Mouse (Mus musculus) adrenal gland, adult (tissue): ENCODE results near the gene Ncbp2.
"Not testable (repeated sequence)": the region's sequence is repeated elsewhere in the genome, so short reads cannot be mapped to it uniquely, and the experiment has no call there.

Experiments
- DNase-seq, 2 experiments: peaks; one replicate each; pipeline ENCODE4 v3.0.0; 2022 to 2023; ENCODE audit warnings: low spot score in 1 of 2; ENCODE audit not compliant: inconsistent age in 2 of 2

Ncbp2 gene

GRCm38 (mm10) chr16:31934550-31935010, 13.7 kb upstream of the Ncbp2 start:
- DNase-seq, result no peak

DNA sequence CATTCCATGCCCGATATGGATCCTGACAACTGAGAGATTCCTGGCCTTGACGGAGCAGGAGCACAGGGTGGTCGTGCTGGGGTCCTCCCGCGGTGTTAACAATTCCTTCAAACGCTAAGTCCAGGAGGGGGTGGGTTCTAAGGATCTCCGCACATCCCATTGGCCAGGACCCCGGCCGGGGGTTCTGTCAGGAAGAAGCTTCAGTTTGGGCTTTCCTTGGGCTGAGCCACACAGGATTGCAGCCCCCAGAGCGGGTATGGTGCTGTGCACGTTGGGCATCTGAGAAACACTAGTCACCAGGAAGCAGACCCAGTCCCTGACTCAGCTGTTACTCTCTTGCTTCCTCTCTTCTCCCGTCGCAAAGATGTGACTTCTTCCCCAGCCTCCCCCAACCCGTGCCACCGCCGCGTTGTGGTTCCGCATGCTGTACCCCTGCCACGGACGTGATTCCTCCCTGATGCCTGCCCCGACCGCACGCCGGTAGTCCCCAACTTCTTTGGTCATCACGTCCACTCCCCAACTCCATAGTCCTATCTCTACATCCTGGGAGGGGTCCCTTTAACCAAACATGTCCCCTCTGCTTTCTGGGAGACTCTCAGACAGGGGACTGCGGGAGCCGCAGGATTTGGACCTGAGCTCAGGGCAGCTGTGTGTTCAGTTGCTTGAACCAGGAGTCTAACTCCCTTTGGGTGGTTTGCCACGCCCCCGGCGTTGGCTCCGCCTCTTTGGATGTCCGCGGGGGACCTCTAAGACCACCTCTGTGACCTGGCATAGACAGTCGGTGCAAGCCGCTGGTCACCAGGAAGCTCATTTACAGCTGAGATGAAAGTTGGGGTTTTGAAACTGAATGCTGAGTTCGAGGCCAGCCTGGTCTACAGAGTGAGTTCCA, 13.0 kb upstream of the Ncbp2 start:
- DNase-seq, result no peak

DNA sequence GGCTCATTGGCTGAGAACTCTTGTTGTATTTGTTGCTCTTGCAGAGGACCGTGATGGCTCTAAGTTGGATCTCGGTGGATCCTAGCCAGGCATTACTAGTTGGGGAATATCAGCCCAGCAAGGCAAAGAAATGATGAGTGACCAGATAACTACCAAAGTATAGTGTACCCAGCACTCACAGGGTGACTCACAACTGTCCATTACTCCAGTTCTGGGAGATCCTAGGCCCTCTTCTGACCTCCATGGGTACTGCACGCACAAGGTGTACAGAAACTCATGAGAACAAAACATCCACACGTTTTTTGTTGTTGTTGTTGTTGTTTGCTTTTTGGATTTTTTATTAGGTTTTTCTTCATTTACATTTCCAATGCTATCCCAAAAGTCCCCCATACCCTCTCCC, 11.7 kb upstream of the Ncbp2 start:
- DNase-seq, result no peak

GRCm38 (mm10) chr16:31938856-31939255, 9.5 kb upstream of the Ncbp2 start:
- DNase-seq, result no peak

DNA sequence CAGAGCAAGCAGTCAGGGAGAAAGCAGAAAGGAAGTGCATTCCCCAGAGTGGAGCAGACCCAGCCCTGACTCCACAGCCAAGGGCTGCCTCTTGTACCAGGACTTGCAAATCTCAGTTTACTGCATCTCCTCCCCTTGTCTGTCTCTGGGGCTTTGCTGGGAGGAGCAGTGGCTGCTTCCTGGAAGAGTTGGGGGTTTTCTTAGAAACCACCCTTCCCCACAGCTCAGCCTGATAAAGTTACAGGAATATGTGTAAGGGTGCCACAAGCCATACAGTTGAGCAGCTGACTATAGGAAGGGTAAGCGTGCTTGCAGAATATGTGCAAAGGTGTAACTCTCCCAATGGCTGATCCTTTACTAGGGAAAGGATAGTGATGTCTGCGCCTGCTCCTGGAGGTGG, 7.7 kb upstream of the Ncbp2 start:
- DNase-seq, result no peak

- peak; percentile 76 to 91 for DNase-seq
These were observed 4.3 kb upstream of the Ncbp2 start for GRCm38 (mm10) chr16:31943980-31944379.

DNA sequence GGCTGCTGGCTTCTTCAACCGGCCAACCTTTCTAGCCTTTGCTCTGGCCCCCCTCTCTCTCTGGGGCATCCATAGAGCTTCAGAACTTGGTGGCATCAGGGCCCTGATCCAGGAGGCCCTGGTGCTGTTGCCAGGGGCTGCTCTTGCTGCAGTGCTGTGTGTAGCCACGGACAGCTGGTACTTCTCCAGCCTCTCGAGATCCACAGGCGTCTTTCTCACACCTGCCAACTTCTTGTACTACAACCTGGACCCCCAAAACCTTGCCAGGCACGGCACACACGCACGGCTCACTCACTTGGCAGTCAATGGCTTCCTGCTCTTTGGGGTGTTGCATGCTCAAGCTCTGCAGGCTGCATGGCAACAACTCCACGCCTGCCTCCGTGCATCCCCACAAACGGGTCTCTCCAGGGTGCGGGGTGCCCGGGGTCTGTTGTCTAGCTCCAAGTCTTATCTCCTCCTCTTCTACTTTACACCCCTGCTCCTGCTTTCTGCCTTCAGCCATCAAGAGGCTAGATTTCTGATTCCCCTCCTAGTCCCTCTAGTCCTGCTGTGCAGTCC, 3.5 kb upstream of the Ncbp2 start:
- DNase-seq, result no peak

- no peak for DNase-seq
These were observed 2.9 kb upstream of the Ncbp2 start for GRCm38 (mm10) chr16:31945372-31945771.

DNA sequence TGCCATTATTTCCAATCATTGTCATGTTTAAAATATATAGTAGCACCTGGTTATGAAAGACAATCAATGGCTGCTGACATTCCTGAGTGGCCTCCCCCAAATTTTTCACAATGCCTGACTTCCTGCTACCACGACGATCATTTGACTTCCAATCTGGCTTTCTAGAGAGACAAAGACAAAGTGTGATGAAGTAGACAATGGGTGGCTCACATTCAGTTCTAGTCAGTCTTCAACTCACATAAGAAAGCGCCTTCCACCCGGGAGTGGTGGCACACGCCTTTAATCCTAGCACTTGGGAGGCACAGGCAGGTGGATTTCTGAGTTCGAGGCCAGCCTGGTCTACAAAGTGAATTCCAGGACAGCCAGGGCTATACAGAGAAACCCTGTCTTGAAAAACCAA, 2.3 kb upstream of the Ncbp2 start:
- not testable (repeated sequence) for DNase-seq

GRCm38 (mm10) chr16:31947333-31947732, 980 bp upstream of the Ncbp2 start:
- DNase-seq, result no peak

DNA sequence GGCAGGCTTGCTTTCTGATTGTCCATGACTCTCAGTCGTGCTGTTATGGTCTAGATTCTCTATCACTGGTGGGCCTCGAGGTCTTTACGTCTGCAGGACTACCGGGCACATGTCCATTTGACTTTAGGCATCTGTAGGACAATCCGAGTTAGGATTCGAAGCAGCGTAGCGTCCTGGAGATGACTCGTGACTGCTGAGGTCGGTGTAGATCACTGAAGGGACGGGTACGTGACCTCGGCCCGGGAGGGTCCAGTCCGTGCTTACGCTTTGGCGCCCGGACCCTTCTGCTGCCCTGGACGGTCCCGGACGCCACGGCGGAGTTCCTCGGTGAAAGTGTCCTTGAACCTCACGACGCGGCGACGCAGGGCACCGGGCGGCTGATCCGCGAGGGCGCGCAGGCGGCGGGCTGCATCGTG, 404 bp upstream of the Ncbp2 start:
- no peak for DNase-seq

GRCm38 (mm10) chr16:31963224-31963623, 14.9 kb downstream of the Ncbp2 start:
- no peak for DNase-seq

DNA sequence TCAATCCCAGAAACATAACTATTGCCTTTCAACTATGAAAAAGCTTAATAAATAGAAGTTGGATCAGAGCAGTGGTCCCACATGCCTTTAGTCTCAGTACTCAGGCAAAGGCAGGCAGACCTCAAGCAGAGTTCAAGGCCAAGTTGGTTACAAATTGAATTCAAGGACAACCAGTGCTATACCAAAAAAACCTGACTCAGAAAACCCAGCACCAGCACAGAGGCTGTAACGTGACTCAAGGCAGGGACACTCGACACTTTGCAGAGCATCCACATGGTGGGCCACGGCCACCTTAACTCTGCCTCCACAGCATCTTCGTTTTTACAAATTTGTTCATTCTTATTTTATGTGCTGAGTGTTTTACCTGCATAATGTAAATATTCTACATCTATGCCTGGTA, 26.9 kb downstream of the Ncbp2 start:
- DNase-seq, result peak; percentile 48 to 51

DNA sequence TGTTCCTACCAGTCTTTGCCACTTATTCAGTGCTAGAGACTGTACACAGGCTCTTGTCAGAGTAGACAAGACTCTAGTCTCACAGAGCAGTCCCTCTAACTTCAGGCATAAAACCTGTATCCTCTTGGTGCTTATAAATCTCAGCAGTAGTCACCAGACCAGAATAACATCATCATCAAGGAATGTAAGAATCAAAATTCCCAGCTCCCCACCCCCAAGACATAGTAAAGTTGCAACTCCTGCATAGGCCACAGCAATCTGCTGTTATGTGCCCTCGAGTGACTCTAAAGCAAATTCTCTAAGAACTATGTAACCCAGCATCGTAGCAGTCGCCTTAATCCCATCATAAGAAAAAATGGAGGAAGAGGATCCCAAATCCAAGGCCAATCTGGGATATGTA, 31.2 kb downstream of the Ncbp2 start:
- DNase-seq, result no peak

GRCm38 (mm10) chr16:31980946-31981345, 32.6 kb downstream of the Ncbp2 start:
- no peak for DNase-seq

- DNase-seq, result no peak
These were observed 43.7 kb downstream of the Ncbp2 start for GRCm38 (mm10) chr16:31992039-31992438.

- peak in 1 of 2 experiments; percentile 59 for DNase-seq
These were observed 44.9 kb downstream of the Ncbp2 start for GRCm38 (mm10) chr16:31993195-31993594.

- peak in 1 of 2 experiments; percentile 42 for DNase-seq
These were observed 45.6 kb downstream of the Ncbp2 start for GRCm38 (mm10) chr16:31993946-31994345.

- DNase-seq, result no peak
These were observed 48.1 kb downstream of the Ncbp2 start for GRCm38 (mm10) chr16:31996371-31996770.

- DNase-seq, result peak; percentile 94 to 97
These were observed 54.5 kb downstream of the Ncbp2 start, which contains the start of gene Senp5 for GRCm38 (mm10) chr16:32002509-32003477. Gene Senp5 (minus strand): TSS chr16:32003287.

GRCm38 (mm10) chr16:32004731-32005130, 56.4 kb downstream of the Ncbp2 start:
- no peak for DNase-seq
